Mouse (Mus musculus) stomach, embryonic 15.5 days (tissue): Measurements from ENCODE around the gene Slc2a9. TPM values are rescaled to one million over a fixed set of nuclear protein-coding genes. Genes with fewer than 3 reads are reported as not detected.

Experiments used
- ATAC-seq: fragments of 200-750 bp; cut with Nextera tagmentation; 2 replicates; pipeline ENCODE4 v1.8.0; 2017; ENCODE audit warnings: low read depth, moderate number of reproducible peaks, moderate TSS enrichment; ENCODE audit not compliant: insufficient read depth, low FRiP score
- H3K27ac ChIP-seq: fragments of 300-500 bp; sonication (generic); 2 replicates; pipeline ENCODE4 v1.5.1; 2015; ENCODE audit warnings: mild to moderate bottlenecking, inconsistent platforms
- H3K27me3 ChIP-seq: fragments of 300-500 bp; sonication (generic); replicated peaks from 2 replicates; pipeline ENCODE4 v1.6.1; 2015; ENCODE audit warnings: inconsistent platforms
- H3K36me3 ChIP-seq: fragments of 300-500 bp; sonication (generic); 2 replicates; pipeline ENCODE4 v1.6.1; 2015; ENCODE audit warnings: inconsistent platforms
- H3K4me1 ChIP-seq: fragments of 300-500 bp; sonication (generic); 2 replicates; pipeline ENCODE4 v1.6.1; 2015; ENCODE audit warnings: inconsistent platforms
- H3K4me2 ChIP-seq: fragments of 300-500 bp; sonication (generic); 2 replicates; pipeline ENCODE4 v1.6.1; 2015; ENCODE audit warnings: mild to moderate bottlenecking, inconsistent platforms
- H3K4me3 ChIP-seq: fragments of 300-500 bp; sonication (generic); replicated peaks from 2 replicates; pipeline ENCODE4 v1.5.1; 2015; ENCODE audit warnings: inconsistent platforms
- H3K9ac ChIP-seq: fragments of 300-500 bp; sonication (generic); 2 replicates; pipeline ENCODE4 v1.6.1; 2015; ENCODE audit warnings: inconsistent platforms
- H3K9me3 ChIP-seq: fragments of 300-500 bp; sonication (generic); 2 replicates; pipeline ENCODE4 v1.6.1; 2016; ENCODE audit warnings: inconsistent platforms
- WGBS: fragments of 180-500 bp; shearing (Covaris S2); methylation state at CpG from one replicate; pipeline ENCODE4 v1.1.7; 2015; 5-methylcytosine and 5-hydroxymethylcytosine counted together
- polyA plus RNA-seq: library from polyadenylated mRNA; unstranded; fragments of >200 nt; fragmentation: Nextera tagmentation; extraction: Ambion mirVana; gene quantifications from 2 replicates; pipeline ENCODE4 v1.2.1, GENCODE M21; 2015

Gene Slc2a9
- polyA plus RNA-seq, 1 experiment from 2014 or later: 1.6 TPM

GRCm38 (mm10) chr5:38350351-38350929 is 152.5 kb downstream of the Slc2a9 start:
- no peaks in the 10 kb centered on the region for H3K36me3 ChIP-seq
- H3K27ac ChIP-seq: no peak overlapping the region
- ATAC-seq: no peak
- no peak overlapping the region for H3K4me2 ChIP-seq
- no peaks in the 10 kb centered on the region for H3K4me1 ChIP-seq
- H3K9me3 ChIP-seq: no peaks in the 10 kb centered on the region
- WGBS: 46% methylated on average over 5 of the region's 5 CpGs
- H3K27me3 ChIP-seq: no peaks in the 10 kb centered on the region
- H3K4me3 ChIP-seq: no peak overlapping the region
- H3K9ac ChIP-seq: no peak overlapping the region

GRCm38 (mm10) chr5:38346646-38347432 is 156.1 kb downstream of the Slc2a9 start:
- Histone ChIP-seq H3K4me1 (no peaks in the 10 kb centered on the region), H3K27ac (no peak overlapping the region), H3K4me2 (no peak overlapping the region), H3K27me3 (no peaks in the 10 kb centered on the region), H3K4me3 (no peak overlapping the region), H3K9me3 (no peaks in the 10 kb centered on the region), H3K36me3 (no peaks in the 10 kb centered on the region), H3K9ac (no peak overlapping the region)
- WGBS: 26% methylated on average over 10 of the region's 10 CpGs
- no peak for ATAC-seq

GRCm38 (mm10) chr5:38343101-38343500 is 159.8 kb downstream of the Slc2a9 start:
- H3K4me3 ChIP-seq: no peak overlapping the region
- no peak overlapping the region for H3K9ac ChIP-seq
- H3K27ac ChIP-seq: no peak overlapping the region
- ATAC-seq: no peak
- no peaks in the 10 kb centered on the region for H3K9me3 ChIP-seq
- no peaks in the 10 kb centered on the region for H3K27me3 ChIP-seq
- WGBS: 74% methylated on average over 3 of the region's 3 CpGs
- H3K4me2 ChIP-seq: no peak overlapping the region
- no peaks in the 10 kb centered on the region for H3K4me1 ChIP-seq
- no peaks in the 10 kb centered on the region for H3K36me3 ChIP-seq

- 44% methylated on average over 1 of the region's 1 CpGs for WGBS
- ATAC-seq: no peak
- Histone ChIP-seq H3K27me3 (no peaks in the 10 kb centered on the region), H3K4me3 (no peak overlapping the region), H3K4me1 (no peaks in the 10 kb centered on the region), H3K36me3 (no peaks in the 10 kb centered on the region), H3K27ac (no peak overlapping the region), H3K9ac (no peak overlapping the region), H3K4me2 (no peak overlapping the region), H3K9me3 (no peaks in the 10 kb centered on the region)
Observed at GRCm38 (mm10) chr5:38334582-38334981, 168.4 kb downstream of the Slc2a9 start.

- no peak for ATAC-seq
- Histone ChIP-seq H3K4me2 (no peak overlapping the region), H3K27me3 (no peaks in the 10 kb centered on the region), H3K4me1 (no peaks in the 10 kb centered on the region), H3K9me3 (no peaks in the 10 kb centered on the region), H3K9ac (no peak overlapping the region), H3K27ac (no peak overlapping the region), H3K36me3 (no peaks in the 10 kb centered on the region), H3K4me3 (no peak overlapping the region)
- WGBS: 72% methylated on average over 4 of the region's 4 CpGs
Observed at GRCm38 (mm10) chr5:38333381-38333780, 169.6 kb downstream of the Slc2a9 start.

GRCm38 (mm10) chr5:38318966-38319786 is 183.8 kb downstream of the Slc2a9 start, which contains the start of gene Drd5:
TSS of gene Drd5 (plus strand) at chr5:38319367.
- H3K9ac ChIP-seq: no peak within 1 kb of the TSS
- H3K9me3 ChIP-seq: no peaks in the 10 kb centered on the region
- H3K4me3 ChIP-seq: peak within 1 kb of the TSS; percentile 28
- peak within 1 kb of the TSS; percentile 56 for H3K4me2 ChIP-seq
- no peak for ATAC-seq
- no peak within 1 kb of the TSS for H3K27ac ChIP-seq
- WGBS: 3% methylated on average over 67 of the region's 67 CpGs
- H3K4me1 ChIP-seq: peaks cover 5% of the 10 kb centered on the region; the same call in 1 of the 2 replicates
- no peaks in the 10 kb centered on the region for H3K36me3 ChIP-seq
- H3K27me3 ChIP-seq: peaks cover 55% of the 10 kb centered on the region

- H3K4me1 ChIP-seq: no peaks in the 10 kb centered on the region
- WGBS: 53% methylated on average over 3 of the region's 3 CpGs
Observed at GRCm38 (mm10) chr5:38309795-38310194, 193.1 kb downstream of the Slc2a9 start.

GRCm38 (mm10) chr5:38308873-38309272 is 194.1 kb downstream of the Slc2a9 start:
- no peaks in the 10 kb centered on the region for H3K9me3 ChIP-seq
- H3K9ac ChIP-seq: no peak overlapping the region
- 49% methylated on average over 5 of the region's 5 CpGs for WGBS
- no peaks in the 10 kb centered on the region; the same call in 1 of the 2 replicates for H3K27me3 ChIP-seq
- no peak overlapping the region for H3K27ac ChIP-seq
- no peaks in the 10 kb centered on the region for H3K4me1 ChIP-seq
- H3K36me3 ChIP-seq: no peaks in the 10 kb centered on the region
- 0 out of 2 replicates have a peak, but pooled peaks have one; percentile 25 for ATAC-seq
- no peak overlapping the region for H3K4me2 ChIP-seq
- H3K4me3 ChIP-seq: no peak overlapping the region

More at GRCm38 (mm10) chr5:38309795-38310194, 193.1 kb downstream of the Slc2a9 start:
- Histone ChIP-seq H3K4me2 (no peak overlapping the region), H3K9me3 (no peaks in the 10 kb centered on the region), H3K4me3 (no peak overlapping the region), H3K27ac (no peak overlapping the region), H3K27me3 (no peaks in the 10 kb centered on the region; the same call in 1 of the 2 replicates), H3K9ac (no peak overlapping the region), H3K36me3 (no peaks in the 10 kb centered on the region)
- no peak for ATAC-seq

- Histone ChIP-seq H3K36me3 (no peaks in the 10 kb centered on the region), H3K27me3 (no peaks in the 10 kb centered on the region; the same call in 1 of the 2 replicates), H3K27ac (no peak overlapping the region), H3K4me3 (peak overlapping the region; percentile 43), H3K9me3 (no peaks in the 10 kb centered on the region), H3K4me1 (no peaks in the 10 kb centered on the region), H3K9ac (no peak overlapping the region; the same call in 1 of the 2 replicates), H3K4me2 (peak overlapping the region; percentile 76)
- 8% methylated on average over 26 of the region's 26 CpGs for WGBS
- ATAC-seq: peak; percentile 69
Observed at GRCm38 (mm10) chr5:38307255-38308101, 195.5 kb downstream of the Slc2a9 start.

GRCm38 (mm10) chr5:38305241-38305640 is 197.7 kb downstream of the Slc2a9 start:
- Histone ChIP-seq H3K9ac (no peak overlapping the region), H3K9me3 (no peaks in the 10 kb centered on the region), H3K4me3 (no peak overlapping the region), H3K27ac (no peak overlapping the region), H3K27me3 (no peaks in the 10 kb centered on the region; the same call in 1 of the 2 replicates), H3K36me3 (no peaks in the 10 kb centered on the region), H3K4me1 (no peaks in the 10 kb centered on the region), H3K4me2 (no peak overlapping the region)
- ATAC-seq: no peak
- WGBS: 69% methylated on average over 2 of the region's 2 CpGs

- no peak for ATAC-seq
- H3K27me3 ChIP-seq: no peaks in the 10 kb centered on the region
- H3K36me3 ChIP-seq: no peaks in the 10 kb centered on the region
- H3K4me2 ChIP-seq: no peak overlapping the region
- 38% methylated on average over 12 of the region's 12 CpGs for WGBS
- H3K9ac ChIP-seq: no peak overlapping the region
- no peaks in the 10 kb centered on the region for H3K9me3 ChIP-seq
- no peak overlapping the region for H3K27ac ChIP-seq
- H3K4me1 ChIP-seq: no peaks in the 10 kb centered on the region
- no peak overlapping the region for H3K4me3 ChIP-seq
Observed at GRCm38 (mm10) chr5:38302651-38303050, 200.3 kb downstream of the Slc2a9 start.
